Mouse (Mus musculus): ENCODE results near the gene Dlx3. TPM values are rescaled to one million over a fixed set of nuclear protein-coding genes. Genes with fewer than 3 reads are reported as not detected.

Gene Dlx3
- polyA plus RNA-seq, 1 experiment from 2014 or later: 0.28 TPM

- ATAC-seq (ENCODE audit: low read depth): no peak
- no peak overlapping the region for H3K9ac ChIP-seq
- H3K4me2 ChIP-seq: no peak overlapping the region
- H3K4me1 ChIP-seq (replicated peaks): peaks cover 13% of the 10 kb centered on the region
- H3K36me3 ChIP-seq: no peaks in the 10 kb centered on the region
- no peaks in the 10 kb centered on the region; the same call in 1 of the 2 replicates for H3K9me3 ChIP-seq
- peaks cover 97% of the 10 kb centered on the region for H3K27me3 ChIP-seq
- H3K27ac ChIP-seq (replicated peaks): no peak overlapping the region
- H3K4me3 ChIP-seq: no peak overlapping the region
- WGBS: 1% methylated on average over 33 of the region's 33 CpGs
Measured at GRCm38 (mm10) chr11:95150269-95151049, 30.5 kb downstream of the Dlx3 start.

GRCm38 (mm10) chr11:95153116-95153515 lies 33.2 kb downstream of the Dlx3 start:
- 24% methylated on average over 5 of the region's 5 CpGs for WGBS
- no peaks in the 10 kb centered on the region for H3K36me3 ChIP-seq
- H3K9me3 ChIP-seq: no peaks in the 10 kb centered on the region; the same call in 1 of the 2 replicates
- H3K4me2 ChIP-seq: no peak overlapping the region
- no peak overlapping the region for H3K4me3 ChIP-seq
- ATAC-seq (ENCODE audit: low read depth): no peak
- no peak overlapping the region for H3K27ac ChIP-seq (replicated peaks)
- no peak overlapping the region for H3K9ac ChIP-seq
- peaks cover 5% of the 10 kb centered on the region; the same call in 1 of the 2 replicates for H3K4me1 ChIP-seq (replicated peaks)
- peaks cover 71% of the 10 kb centered on the region for H3K27me3 ChIP-seq

GRCm38 (mm10) chr11:95153681-95154080 lies 33.8 kb downstream of the Dlx3 start:
- Histone ChIP-seq H3K27me3 (peaks cover 65% of the 10 kb centered on the region), H3K36me3 (no peaks in the 10 kb centered on the region), H3K4me3 (no peak overlapping the region), H3K4me1 (replicated peaks) (peaks cover 5% of the 10 kb centered on the region; the same call in 1 of the 2 replicates), H3K27ac (replicated peaks) (no peak overlapping the region), H3K9ac (no peak overlapping the region), H3K9me3 (no peaks in the 10 kb centered on the region; the same call in 1 of the 2 replicates), H3K4me2 (no peak overlapping the region)
- 74% methylated on average over 5 of the region's 5 CpGs for WGBS
- no peak for ATAC-seq (ENCODE audit: low read depth)

GRCm38 (mm10) chr11:95155511-95155910 lies 35.6 kb downstream of the Dlx3 start:
- Histone ChIP-seq H3K36me3 (no peaks in the 10 kb centered on the region), H3K4me3 (no peak overlapping the region), H3K9me3 (no peaks in the 10 kb centered on the region; the same call in 1 of the 2 replicates), H3K9ac (no peak overlapping the region), H3K4me2 (no peak overlapping the region), H3K27ac (replicated peaks) (no peak overlapping the region), H3K4me1 (replicated peaks) (peaks cover 3% of the 10 kb centered on the region; the same call in 1 of the 2 replicates), H3K27me3 (peaks cover 47% of the 10 kb centered on the region)
- no peak for ATAC-seq (ENCODE audit: low read depth)
- 84% methylated on average over 2 of the region's 2 CpGs for WGBS

GRCm38 (mm10) chr11:95157356-95157755 lies 37.4 kb downstream of the Dlx3 start:
- peaks cover 28% of the 10 kb centered on the region for H3K27me3 ChIP-seq
- no peaks in the 10 kb centered on the region for H3K36me3 ChIP-seq
- H3K27ac ChIP-seq (replicated peaks): no peak overlapping the region
- no peak for ATAC-seq (ENCODE audit: low read depth)
- H3K4me3 ChIP-seq: no peak overlapping the region
- no peak overlapping the region for H3K4me2 ChIP-seq
- H3K4me1 ChIP-seq (replicated peaks): no peaks in the 10 kb centered on the region
- 62% methylated on average over 5 of the region's 5 CpGs for WGBS
- no peak overlapping the region for H3K9ac ChIP-seq
- H3K9me3 ChIP-seq: no peaks in the 10 kb centered on the region; the same call in 1 of the 2 replicates

DNA sequence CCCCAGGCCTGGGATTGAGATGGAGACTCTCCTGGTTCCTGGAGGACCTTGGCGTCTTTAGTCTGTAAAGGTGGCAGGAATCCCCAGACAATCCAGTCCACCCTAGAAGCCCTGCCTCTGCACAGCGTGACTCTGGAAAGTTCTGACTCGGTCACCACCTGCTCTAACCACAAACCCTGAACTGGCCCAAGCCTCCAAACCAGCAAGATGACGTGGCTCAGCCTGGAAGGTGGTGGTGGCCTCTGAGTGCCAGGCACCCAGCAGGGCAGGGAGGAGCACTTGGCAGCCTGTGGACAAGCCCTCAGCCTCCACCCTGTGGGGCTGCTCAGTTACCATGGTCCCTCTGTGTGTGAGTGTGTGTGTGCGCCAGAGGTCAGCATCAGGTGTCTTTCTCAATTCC lies 38.0 kb downstream of the Dlx3 start:
- H3K9ac ChIP-seq: no peak overlapping the region
- H3K4me3 ChIP-seq: no peak overlapping the region
- no peaks in the 10 kb centered on the region; the same call in 1 of the 2 replicates for H3K9me3 ChIP-seq
- no peak overlapping the region for H3K27ac ChIP-seq (replicated peaks)
- H3K36me3 ChIP-seq: no peaks in the 10 kb centered on the region
- no peaks in the 10 kb centered on the region for H3K4me1 ChIP-seq (replicated peaks)
- H3K4me2 ChIP-seq: no peak overlapping the region
- WGBS: 67% methylated on average over 5 of the region's 5 CpGs
- ATAC-seq (ENCODE audit: low read depth): no peak
- H3K27me3 ChIP-seq: peaks cover 23% of the 10 kb centered on the region

GRCm38 (mm10) chr11:95159763-95160371 lies 39.9 kb downstream of the Dlx3 start:
- Histone ChIP-seq H3K4me3 (no peak overlapping the region), H3K4me1 (replicated peaks) (no peaks in the 10 kb centered on the region), H3K36me3 (no peaks in the 10 kb centered on the region), H3K27ac (replicated peaks) (no peak overlapping the region), H3K9ac (no peak overlapping the region), H3K9me3 (no peaks in the 10 kb centered on the region), H3K27me3 (peaks cover 12% of the 10 kb centered on the region), H3K4me2 (no peak overlapping the region)
- ATAC-seq (ENCODE audit: low read depth): no peak
- 85% methylated on average over 8 of the region's 8 CpGs for WGBS

DNA sequence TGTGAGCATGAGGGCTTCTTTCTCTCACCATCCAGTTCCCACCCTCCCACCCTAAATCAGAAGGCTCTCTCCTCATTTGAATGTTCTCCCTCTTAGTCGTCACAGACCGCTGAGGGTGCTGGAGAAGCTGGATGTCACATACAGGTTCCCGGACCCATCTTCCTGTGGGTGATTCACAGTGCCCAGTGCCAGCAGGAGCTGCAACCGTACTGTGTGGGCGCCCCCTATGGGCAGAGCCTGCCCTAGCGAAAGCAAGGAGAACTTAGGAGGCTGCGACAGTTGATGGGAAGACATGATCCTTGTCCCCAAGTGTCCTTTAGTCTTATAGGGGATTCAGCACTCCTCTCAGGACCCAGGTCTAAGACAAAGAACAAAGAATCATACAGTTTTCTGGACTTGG lies 40.8 kb downstream of the Dlx3 start:
- no peaks in the 10 kb centered on the region for H3K9me3 ChIP-seq
- 57% methylated on average over 7 of the region's 7 CpGs for WGBS

GRCm38 (mm10) chr11:95161708-95162107 lies 41.8 kb downstream of the Dlx3 start:
- no peak overlapping the region for H3K27ac ChIP-seq (replicated peaks)
- no peak for ATAC-seq (ENCODE audit: low read depth)
- H3K9ac ChIP-seq: no peak overlapping the region
- H3K4me1 ChIP-seq (replicated peaks): no peaks in the 10 kb centered on the region
- H3K36me3 ChIP-seq: no peaks in the 10 kb centered on the region
- 68% methylated on average over 4 of the region's 4 CpGs for WGBS
- H3K4me3 ChIP-seq: no peak overlapping the region
- H3K27me3 ChIP-seq: peaks cover 6% of the 10 kb centered on the region; the same call in 1 of the 2 replicates
- H3K4me2 ChIP-seq: no peak overlapping the region
- H3K9me3 ChIP-seq: no peaks in the 10 kb centered on the region

More for the DNA sequence above, 40.8 kb downstream of the Dlx3 start:
- H3K36me3 ChIP-seq: no peaks in the 10 kb centered on the region
- no peak overlapping the region for H3K9ac ChIP-seq
- peaks cover 6% of the 10 kb centered on the region; the same call in 1 of the 2 replicates for H3K27me3 ChIP-seq
- no peaks in the 10 kb centered on the region for H3K4me1 ChIP-seq (replicated peaks)
- no peak overlapping the region for H3K27ac ChIP-seq (replicated peaks)
- H3K4me2 ChIP-seq: no peak overlapping the region
- no peak for ATAC-seq (ENCODE audit: low read depth)
- H3K4me3 ChIP-seq: no peak overlapping the region

DNA sequence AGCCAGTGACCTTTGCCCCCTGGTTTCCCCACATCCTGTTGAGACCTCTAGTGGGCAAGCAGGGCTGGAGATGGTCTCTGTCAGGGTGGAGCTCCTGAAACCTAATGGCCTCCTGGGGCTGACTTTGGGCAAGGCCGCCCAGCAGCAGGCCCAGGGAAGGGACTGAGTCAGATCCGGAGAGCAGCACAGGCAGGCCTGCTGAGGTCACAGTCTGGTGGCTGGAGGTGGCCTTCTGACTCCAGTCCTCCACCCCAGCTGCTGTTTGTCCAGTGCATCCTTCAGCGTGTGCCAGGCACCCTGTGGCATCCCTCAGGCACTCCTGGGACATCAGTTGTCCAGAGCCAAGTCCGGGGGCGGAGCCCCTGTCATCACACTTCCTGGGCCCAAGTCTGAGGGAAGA lies 45.9 kb downstream of the Dlx3 start:
- 82% methylated on average over 5 of the region's 5 CpGs for WGBS
- Histone ChIP-seq H3K27ac (replicated peaks) (no peak overlapping the region), H3K36me3 (no peaks in the 10 kb centered on the region), H3K27me3 (0 out of 2 replicates have a peak, but pooled peaks cover 6% of the 10 kb centered on the region), H3K9ac (no peak overlapping the region), H3K4me2 (no peak overlapping the region), H3K4me3 (no peak overlapping the region), H3K9me3 (no peaks in the 10 kb centered on the region), H3K4me1 (replicated peaks) (no peaks in the 10 kb centered on the region)
- no peak for ATAC-seq (ENCODE audit: low read depth)

Measured in neural tube, embryonic 13.5 days (tissue).